Mouse (Mus musculus) kidney, embryonic 15.5 days (tissue): Measurements from ENCODE around the gene Arhgef38. TPM values are rescaled to one million over a fixed set of nuclear protein-coding genes. Genes with fewer than 3 reads are reported as not detected.

Source experiments
- ATAC-seq: fragments of 200-750 bp; cut with Nextera tagmentation; replicated peaks from 2 replicates; pipeline ENCODE4 v1.8.0; 2017; ENCODE audit warnings: moderate TSS enrichment; ENCODE audit not compliant: low FRiP score
- H3K27ac ChIP-seq: fragments of 300-500 bp; sonication (generic); 2 replicates; pipeline ENCODE4 v1.5.1; 2015; ENCODE audit warnings: mild to moderate bottlenecking, inconsistent platforms
- H3K27me3 ChIP-seq: fragments of 300-500 bp; sonication (generic); 2 replicates; pipeline ENCODE4 v1.6.1; 2015; ENCODE audit warnings: inconsistent platforms
- H3K36me3 ChIP-seq: fragments of 300-500 bp; sonication (generic); 2 replicates; pipeline ENCODE4 v1.6.1; 2015; ENCODE audit warnings: inconsistent platforms
- H3K4me1 ChIP-seq: fragments of 300-500 bp; sonication (generic); 2 replicates; pipeline ENCODE4 v1.6.1; 2015; ENCODE audit warnings: inconsistent platforms
- H3K4me2 ChIP-seq: fragments of 300-500 bp; sonication (generic); 2 replicates; pipeline ENCODE4 v1.6.1; 2015; ENCODE audit warnings: moderate library complexity, mild to moderate bottlenecking, inconsistent platforms
- H3K4me3 ChIP-seq: fragments of 300-500 bp; sonication (generic); replicated peaks from 2 replicates; pipeline ENCODE4 v1.5.1; 2015; ENCODE audit warnings: mild to moderate bottlenecking, inconsistent platforms
- H3K9ac ChIP-seq: fragments of 300-500 bp; sonication (generic); 2 replicates; pipeline ENCODE4 v1.6.1; 2015; ENCODE audit warnings: mild to moderate bottlenecking, inconsistent platforms
- H3K9me3 ChIP-seq: fragments of 300-500 bp; sonication (generic); replicated peaks from 2 replicates; pipeline ENCODE4 v1.6.1; 2016; ENCODE audit warnings: inconsistent platforms
- WGBS: fragments of 180-500 bp; shearing (Covaris S2); methylation state at CpG from one replicate; pipeline ENCODE4 v1.1.7; 2015; ENCODE audit warnings: mixed read lengths; 5-methylcytosine and 5-hydroxymethylcytosine counted together
- polyA plus RNA-seq: library from polyadenylated mRNA; unstranded; fragments of >200 nt; fragmentation: Nextera tagmentation; extraction: Ambion mirVana; gene quantifications from 2 replicates; pipeline ENCODE4 v1.2.1, GENCODE M21; 2015

Gene Arhgef38
- 5.0 and 6.6 TPM in 2 replicates for polyA plus RNA-seq

DNA sequence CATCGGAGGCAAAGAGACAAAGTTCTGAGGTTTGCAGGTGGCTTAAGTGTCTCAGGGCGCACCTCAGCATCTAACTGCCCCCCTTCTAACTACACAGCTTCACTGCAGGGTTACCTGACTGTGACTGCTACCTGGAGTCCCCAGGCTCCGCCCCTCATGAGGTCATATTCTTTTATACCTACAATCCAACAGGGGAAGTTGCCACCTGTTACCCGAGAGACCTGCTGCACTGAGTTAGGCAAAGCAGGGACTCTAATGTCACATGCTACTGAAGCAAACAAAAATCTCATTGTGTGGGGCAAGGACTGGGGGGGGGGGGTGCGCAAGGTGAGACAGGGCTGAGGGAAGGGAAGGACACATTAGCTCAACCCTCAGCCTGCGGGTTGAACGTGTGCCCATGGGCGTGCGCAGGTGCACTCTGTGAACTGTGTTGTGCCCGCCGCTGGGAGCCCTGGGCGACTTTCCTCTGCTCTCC, at the start of gene Arhgef38:
Arhgef38 (minus strand) TSS at position 129 of the 475 bp plus-strand sequence.
- Histone ChIP-seq H3K4me1 (peaks cover 4% of the 10 kb centered on the region), H3K36me3 (no peaks in the 10 kb centered on the region), H3K4me2 (peak within 1 kb of the TSS; percentile 46), H3K27me3 (no peaks in the 10 kb centered on the region), H3K9me3 (no peaks in the 10 kb centered on the region), H3K27ac (peak within 1 kb of the TSS; percentile 90), H3K9ac (peak within 1 kb of the TSS; percentile 26; the same call in 1 of the 2 replicates), H3K4me3 (peak within 1 kb of the TSS; percentile 42)
- 46% methylated on average over 11 of the region's 12 CpGs for WGBS
- peak; percentile 91 for ATAC-seq

DNA sequence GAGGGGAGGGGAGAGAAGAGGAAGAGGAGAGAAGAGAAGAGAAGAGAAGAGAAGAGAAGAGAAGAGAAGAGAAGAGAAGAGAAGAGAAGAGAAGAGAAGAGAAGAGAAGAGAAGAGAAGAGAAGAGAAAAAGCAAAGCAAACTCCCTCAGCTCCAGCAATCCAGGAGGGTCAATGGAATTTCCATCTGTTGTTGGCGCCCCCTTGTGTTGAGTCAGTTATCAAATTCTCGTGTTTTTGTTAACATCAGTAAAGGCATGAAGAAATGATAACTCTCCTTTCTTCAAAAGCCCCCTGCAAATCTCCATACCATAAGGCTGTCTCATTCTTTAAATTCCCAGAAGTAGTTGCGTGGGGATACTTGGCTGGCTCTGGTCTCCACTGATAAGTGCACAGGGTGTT, 37.1 kb upstream of the Arhgef38 start:
- WGBS: 10% methylated on average over 3 of the region's 3 CpGs

DNA sequence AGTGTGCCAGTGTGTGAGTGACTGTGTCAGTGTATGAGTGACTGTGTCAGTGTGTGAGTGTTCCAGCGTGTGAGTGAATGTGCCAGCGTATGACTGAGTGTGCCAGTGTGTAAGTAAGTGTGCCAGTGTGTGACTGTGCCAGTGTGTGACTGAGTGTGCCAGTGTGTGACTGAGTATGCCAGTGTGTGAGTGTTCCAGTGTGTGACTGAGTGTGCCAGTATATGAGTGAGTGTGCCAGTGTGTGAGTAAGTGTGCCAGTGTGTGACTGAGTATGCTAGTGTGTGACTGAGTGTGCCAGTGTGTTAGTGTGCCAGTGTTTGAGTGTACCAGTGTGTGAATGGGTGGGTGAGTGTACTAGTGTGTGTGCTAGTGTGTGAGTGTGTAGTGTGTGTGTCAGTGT, 24.1 kb upstream of the Arhgef38 start:
- WGBS: 100% methylated on average over 2 of the region's 2 CpGs
- ATAC-seq: no peak

More for the DNA sequence above, 37.1 kb upstream of the Arhgef38 start:
- Histone ChIP-seq H3K27me3 (no peaks in the 10 kb centered on the region), H3K9ac (no peak overlapping the region), H3K4me2 (no peak overlapping the region), H3K36me3 (no peaks in the 10 kb centered on the region), H3K27ac (no peak overlapping the region), H3K4me1 (no peaks in the 10 kb centered on the region), H3K4me3 (no peak overlapping the region), H3K9me3 (no peaks in the 10 kb centered on the region)
- no peak for ATAC-seq

DNA sequence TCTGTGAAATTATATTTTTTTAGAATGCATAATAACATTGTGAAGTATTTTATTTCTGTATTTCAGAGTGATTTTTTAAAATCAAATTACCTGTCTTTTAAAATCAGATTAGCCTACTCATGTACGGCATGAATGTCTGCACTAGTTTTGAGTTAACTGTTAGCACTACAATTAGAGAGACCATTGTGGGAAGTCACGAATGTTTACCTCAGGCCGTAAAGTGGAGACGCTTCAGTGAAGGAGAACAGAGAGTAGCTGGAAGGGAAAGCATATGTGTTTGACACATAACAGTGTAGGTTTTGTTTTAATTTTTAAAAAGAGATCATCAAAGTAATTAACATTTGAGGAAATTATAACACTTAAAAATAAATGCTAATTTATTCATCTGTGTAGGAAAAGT, 21.1 kb upstream of the Arhgef38 start:
- 44% methylated on average over 4 of the region's 4 CpGs for WGBS
- H3K9ac ChIP-seq: no peak overlapping the region
- peak overlapping the region; percentile 39; the same call in 1 of the 2 replicates for H3K27ac ChIP-seq
- no peaks in the 10 kb centered on the region for H3K4me1 ChIP-seq
- peak; percentile 65; the same call in 1 of the 2 replicates for ATAC-seq
- H3K9me3 ChIP-seq: no peaks in the 10 kb centered on the region
- no peak overlapping the region for H3K4me2 ChIP-seq
- no peaks in the 10 kb centered on the region for H3K27me3 ChIP-seq
- H3K4me3 ChIP-seq: no peak overlapping the region
- no peaks in the 10 kb centered on the region for H3K36me3 ChIP-seq

More for the DNA sequence above, 24.1 kb upstream of the Arhgef38 start:
- Histone ChIP-seq H3K4me1 (no peaks in the 10 kb centered on the region), H3K27me3 (no peaks in the 10 kb centered on the region), H3K36me3 (no peaks in the 10 kb centered on the region), H3K27ac (no peak overlapping the region), H3K4me3 (no peak overlapping the region), H3K9me3 (no peaks in the 10 kb centered on the region), H3K9ac (no peak overlapping the region), H3K4me2 (no peak overlapping the region)

DNA sequence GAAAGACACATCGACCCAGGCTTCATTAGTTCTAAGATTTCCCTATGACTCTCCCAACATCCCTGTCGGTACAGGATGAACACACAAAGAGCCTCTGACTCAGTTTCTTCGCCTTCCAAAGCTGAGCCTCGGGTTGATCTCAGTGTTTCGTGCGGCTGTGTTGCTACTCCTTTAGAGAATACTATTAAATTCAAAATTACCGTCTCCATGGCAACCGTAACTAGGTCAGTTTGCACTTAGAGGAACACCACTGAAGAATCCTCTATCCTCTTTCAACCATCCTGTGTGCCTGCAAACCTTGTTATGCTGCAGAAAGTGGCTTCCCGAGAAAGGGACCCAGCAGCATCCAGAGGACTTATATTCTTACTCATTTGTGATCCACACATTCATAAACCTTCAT, 9.3 kb upstream of the Arhgef38 start:
- 86% methylated on average over 9 of the region's 9 CpGs for WGBS

DNA sequence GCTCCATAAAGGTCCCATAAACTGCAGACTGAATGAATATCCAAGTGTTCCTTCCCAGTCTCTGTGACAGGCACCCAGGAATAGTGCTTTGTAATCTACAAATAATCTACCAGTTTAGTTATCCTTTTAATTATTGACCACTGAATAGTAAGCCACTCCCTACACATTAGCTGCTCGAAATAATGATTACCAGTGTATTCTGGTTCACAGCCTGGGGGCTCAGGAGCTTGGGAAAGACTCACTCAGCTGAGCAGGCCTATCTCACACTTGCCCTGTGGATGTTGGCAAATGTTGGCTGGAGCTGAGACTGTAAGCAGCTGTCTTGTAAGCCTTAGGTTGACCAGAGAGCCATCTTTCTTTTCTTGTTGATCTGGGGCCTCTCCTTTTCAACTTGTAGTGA, 7.2 kb upstream of the Arhgef38 start:
- Histone ChIP-seq H3K4me2 (no peak overlapping the region), H3K4me1 (0 out of 2 replicates have a peak, but pooled peaks cover 6% of the 10 kb centered on the region), H3K27me3 (no peaks in the 10 kb centered on the region), H3K4me3 (no peak overlapping the region), H3K36me3 (no peaks in the 10 kb centered on the region), H3K27ac (peak overlapping the region; percentile 69), H3K9me3 (no peaks in the 10 kb centered on the region), H3K9ac (no peak overlapping the region)
- ATAC-seq: peak; percentile 96
- WGBS: 57% methylated on average over 1 of the region's 1 CpGs

More for the DNA sequence above, 9.3 kb upstream of the Arhgef38 start:
- Histone ChIP-seq H3K27me3 (no peaks in the 10 kb centered on the region), H3K36me3 (no peaks in the 10 kb centered on the region), H3K9ac (no peak overlapping the region), H3K4me3 (no peak overlapping the region), H3K9me3 (no peaks in the 10 kb centered on the region), H3K27ac (peak overlapping the region; percentile 45; the same call in 1 of the 2 replicates), H3K4me2 (no peak overlapping the region), H3K4me1 (0 out of 2 replicates have a peak, but pooled peaks cover 6% of the 10 kb centered on the region)
- ATAC-seq: no peak

DNA sequence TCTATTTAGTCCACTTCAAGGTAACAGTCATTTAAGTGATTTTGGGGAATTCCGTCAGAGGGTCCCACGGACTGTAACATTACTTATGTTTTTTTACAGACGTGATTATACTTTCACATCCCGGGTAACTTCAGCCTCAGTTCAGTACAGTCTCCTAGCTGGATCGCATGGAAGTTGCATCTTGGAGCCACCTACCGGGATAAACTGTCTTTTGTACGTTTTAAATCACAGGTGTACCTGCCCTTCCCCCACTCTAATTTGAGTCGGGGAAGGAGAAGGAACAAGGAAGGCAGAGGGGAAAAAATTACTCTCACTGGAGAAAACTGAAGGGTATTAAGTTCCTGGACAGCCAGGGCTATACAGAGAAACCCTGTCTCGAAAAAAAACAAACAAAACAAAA, 756 bp downstream of the Arhgef38 start:
- WGBS: 50% methylated on average over 9 of the region's 9 CpGs
- H3K4me3 ChIP-seq: peak overlapping the region; percentile 42

DNA sequence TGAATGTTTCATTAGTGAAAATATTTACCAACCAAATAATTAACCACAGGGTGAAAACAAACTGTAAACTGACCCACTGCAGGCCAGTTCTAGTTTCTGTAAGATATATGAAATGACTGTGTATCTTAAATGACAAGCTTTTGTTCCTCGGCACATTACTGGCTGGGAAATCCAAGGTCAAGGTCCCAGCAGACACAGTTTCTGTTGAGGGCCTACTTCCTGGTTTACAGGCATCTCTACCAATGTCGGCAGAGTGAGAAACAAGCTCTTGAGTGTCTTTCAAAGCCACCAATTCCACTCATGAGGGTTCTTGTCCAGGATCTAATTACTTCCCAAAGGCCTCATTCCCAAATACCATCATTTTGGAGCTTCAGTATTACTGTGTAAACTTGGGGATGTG, 4.3 kb downstream of the Arhgef38 start:
- no peaks in the 10 kb centered on the region for H3K9me3 ChIP-seq
- H3K4me3 ChIP-seq: no peak overlapping the region
- peaks cover 19% of the 10 kb centered on the region for H3K4me1 ChIP-seq
- no peaks in the 10 kb centered on the region for H3K36me3 ChIP-seq
- no peak overlapping the region for H3K9ac ChIP-seq
- ATAC-seq: no peak
- H3K27me3 ChIP-seq: no peaks in the 10 kb centered on the region
- H3K27ac ChIP-seq: 0 out of 2 replicates have a peak overlapping the region, but pooled peaks have one; percentile 32
- 51% methylated on average over 2 of the region's 2 CpGs for WGBS
- peak overlapping the region; percentile 22; the same call in 1 of the 2 replicates for H3K4me2 ChIP-seq

More for the DNA sequence above, 756 bp downstream of the Arhgef38 start:
- peak overlapping the region; percentile 46 for H3K4me2 ChIP-seq
- peak overlapping the region; percentile 90 for H3K27ac ChIP-seq
- 0 out of 2 replicates have a peak overlapping the region, but pooled peaks have one; percentile 26 for H3K9ac ChIP-seq
- H3K36me3 ChIP-seq: no peaks in the 10 kb centered on the region
- H3K9me3 ChIP-seq: no peaks in the 10 kb centered on the region
- peaks cover 6% of the 10 kb centered on the region for H3K4me1 ChIP-seq
- no peaks in the 10 kb centered on the region for H3K27me3 ChIP-seq
- ATAC-seq: no peak

DNA sequence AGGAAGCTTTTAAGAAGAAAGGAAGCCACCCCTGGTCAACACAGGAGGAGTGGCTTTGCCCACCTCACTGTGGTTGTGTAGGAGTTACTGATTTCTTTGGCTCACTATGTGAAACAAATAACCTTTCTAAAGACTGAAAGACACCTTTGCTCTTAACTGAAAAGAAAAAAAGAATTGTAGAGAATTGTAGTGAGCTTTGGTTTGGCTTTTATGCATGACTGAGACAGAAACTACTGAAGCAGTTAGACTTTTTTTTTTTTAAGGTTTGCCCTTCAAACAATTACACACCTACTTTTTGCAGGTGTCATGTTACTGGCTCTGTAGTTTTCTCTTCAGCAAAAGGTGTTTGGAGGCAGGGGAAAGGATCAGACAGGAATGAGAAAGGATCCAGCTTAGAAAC, 5.2 kb downstream of the Arhgef38 start:
- no peak for ATAC-seq
- Histone ChIP-seq H3K4me1 (peaks cover 16% of the 10 kb centered on the region), H3K27me3 (no peaks in the 10 kb centered on the region), H3K9me3 (no peaks in the 10 kb centered on the region), H3K4me3 (no peak overlapping the region), H3K4me2 (no peak overlapping the region), H3K36me3 (no peaks in the 10 kb centered on the region), H3K27ac (peak overlapping the region; percentile 49; the same call in 1 of the 2 replicates), H3K9ac (no peak overlapping the region)

DNA sequence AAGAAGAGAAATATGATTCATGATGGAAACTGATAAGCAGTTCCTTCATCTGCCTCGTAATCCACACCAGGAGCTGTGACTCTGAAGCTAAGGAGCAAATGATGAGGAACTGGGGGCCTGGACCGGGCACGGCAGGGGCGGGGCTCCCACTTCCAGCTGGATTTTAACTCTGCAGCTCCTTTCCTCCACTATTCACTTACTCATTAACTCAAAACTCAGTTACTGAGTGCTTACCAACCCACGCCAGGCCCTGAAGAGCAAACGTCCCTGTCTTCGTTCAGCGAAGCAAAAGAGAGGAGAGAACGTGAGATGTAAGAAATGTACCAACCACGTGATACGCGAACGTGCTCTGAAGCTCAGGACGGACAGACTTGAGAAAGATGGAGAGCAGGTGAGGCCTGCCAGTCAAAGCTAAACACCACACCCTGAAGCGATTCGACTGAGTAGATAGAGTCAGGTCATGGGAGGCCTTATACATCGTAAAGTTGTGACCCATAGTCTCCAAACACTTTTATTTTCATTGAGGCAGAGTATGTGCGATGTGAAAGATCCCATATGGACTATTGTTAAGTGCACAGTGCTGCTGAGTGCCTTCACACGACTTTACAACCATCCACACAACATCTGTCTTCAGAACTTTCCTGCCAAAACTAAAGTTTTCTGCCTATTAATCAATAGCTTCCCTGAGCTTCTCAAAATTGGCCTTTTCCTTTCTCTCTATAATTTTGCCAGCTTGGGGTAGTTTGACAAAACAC, 7.3 kb downstream of the Arhgef38 start:
- Histone ChIP-seq H3K27me3 (no peaks in the 10 kb centered on the region), H3K4me2 (peak overlapping the region; percentile 1; the same call in 1 of the 2 replicates), H3K9ac (no peak overlapping the region), H3K4me3 (no peak overlapping the region), H3K27ac (peak overlapping the region; percentile 14; the same call in 1 of the 2 replicates), H3K9me3 (no peaks in the 10 kb centered on the region), H3K4me1 (peaks cover 16% of the 10 kb centered on the region), H3K36me3 (no peaks in the 10 kb centered on the region)
- peak; percentile 88 for ATAC-seq
- 51% methylated on average over 19 of the region's 19 CpGs for WGBS

DNA sequence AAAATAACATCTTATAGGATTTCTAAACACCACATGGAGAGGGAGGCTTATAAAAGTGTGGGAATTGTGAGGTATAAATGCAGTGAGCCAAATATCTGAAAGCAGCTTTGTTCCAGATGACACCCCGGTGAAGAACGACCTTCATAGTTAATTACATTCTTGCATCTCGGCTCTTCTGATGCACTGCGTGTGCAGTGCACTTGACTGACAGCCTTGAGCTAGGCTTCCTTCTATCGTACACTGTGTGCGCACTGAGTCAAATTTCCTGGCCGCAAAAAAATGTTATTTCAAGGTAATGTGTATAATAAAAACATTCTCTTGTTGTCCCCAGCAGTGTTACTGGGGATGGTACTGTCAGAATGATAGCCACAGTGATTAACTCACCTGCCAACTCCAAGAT, 16.2 kb downstream of the Arhgef38 start:
- 50% methylated on average over 7 of the region's 7 CpGs for WGBS
- no peaks in the 10 kb centered on the region for H3K9me3 ChIP-seq
- H3K36me3 ChIP-seq: no peaks in the 10 kb centered on the region
- no peak overlapping the region for H3K9ac ChIP-seq
- no peaks in the 10 kb centered on the region for H3K27me3 ChIP-seq
- no peak overlapping the region for H3K4me3 ChIP-seq
- H3K4me1 ChIP-seq: peaks cover 5% of the 10 kb centered on the region; the same call in 1 of the 2 replicates
- H3K4me2 ChIP-seq: no peak overlapping the region
- H3K27ac ChIP-seq: no peak overlapping the region
- ATAC-seq: no peak

DNA sequence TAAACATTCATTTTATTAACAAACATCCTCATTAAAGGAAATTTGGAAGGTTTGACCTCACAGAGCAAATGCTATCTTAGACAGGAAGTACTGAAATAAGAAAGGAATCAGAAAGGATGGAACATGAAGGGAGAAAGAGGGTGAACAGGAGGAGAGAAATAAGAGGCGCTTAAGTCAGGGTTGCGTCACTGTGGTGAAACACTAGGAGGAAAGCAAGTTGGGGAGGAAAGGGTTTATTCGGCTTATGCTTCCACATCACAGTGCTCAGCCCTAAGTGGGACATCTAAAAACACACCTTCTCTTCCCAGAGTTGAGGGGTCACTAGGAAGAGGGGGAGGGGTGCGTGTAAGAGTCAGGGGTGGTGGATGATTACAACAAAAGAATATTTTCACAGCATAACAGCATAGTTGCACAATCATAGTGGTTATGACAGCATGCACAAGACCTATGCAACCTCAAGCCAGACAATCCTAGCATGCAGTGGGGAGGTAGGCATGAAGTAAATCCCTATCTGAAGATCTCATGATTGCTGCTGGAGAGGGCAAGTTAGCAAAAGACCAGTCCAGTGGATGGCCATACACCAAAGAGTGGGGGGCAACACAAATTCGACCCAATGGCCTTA, 19.4 kb downstream of the Arhgef38 start:
- no peak overlapping the region for H3K4me3 ChIP-seq
- ATAC-seq: no peak
- H3K9me3 ChIP-seq: no peaks in the 10 kb centered on the region
- H3K9ac ChIP-seq: no peak overlapping the region
- H3K27me3 ChIP-seq: no peaks in the 10 kb centered on the region
- H3K36me3 ChIP-seq: no peaks in the 10 kb centered on the region
- H3K4me2 ChIP-seq: no peak overlapping the region
- no peak overlapping the region for H3K27ac ChIP-seq
- 91% methylated on average over 5 of the region's 5 CpGs for WGBS
- peaks cover 5% of the 10 kb centered on the region; the same call in 1 of the 2 replicates for H3K4me1 ChIP-seq
